Mouse (Mus musculus) liver, embryonic 11.5 days (tissue): ENCODE data around the gene Cgref1. TPM values are rescaled to one million over a fixed set of nuclear protein-coding genes. Genes with fewer than 3 reads are reported as not detected.

ENCODE experiments used
- ATAC-seq: fragments of 200-750 bp; cut with Nextera tagmentation; replicated peaks from 2 replicates; pipeline ENCODE4 v1.8.0; 2017; ENCODE audit warnings: moderate number of reproducible peaks, mild to moderate bottlenecking, moderate TSS enrichment, moderate library complexity; ENCODE audit not compliant: low FRiP score
- DNase-seq: peaks from one replicate; pipeline ENCODE4 v3.0.0-alpha.2; 2017; ENCODE audit warnings: low spot score
- H3K27ac ChIP-seq: fragments of 300-500 bp; sonication (generic); 2 replicates; pipeline ENCODE4 v1.5.1; 2014; ENCODE audit warnings: mild to moderate bottlenecking, low read depth, low read length, control low read depth
- H3K27me3 ChIP-seq: fragments of 300-500 bp; sonication (generic); replicated peaks from 2 replicates; pipeline ENCODE4 v1.6.1; 2014; ENCODE audit warnings: low read length, mixed read lengths; ENCODE audit not compliant: control insufficient read depth, insufficient read depth
- H3K36me3 ChIP-seq: fragments of 300-500 bp; sonication (generic); 2 replicates; pipeline ENCODE4 v1.6.1; 2014; ENCODE audit warnings: mild to moderate bottlenecking, low read length, moderate library complexity, mixed read lengths; ENCODE audit not compliant: control insufficient read depth, insufficient read depth
- H3K4me1 ChIP-seq: fragments of 300-500 bp; sonication (generic); replicated peaks from 2 replicates; pipeline ENCODE4 v1.6.1; 2014; ENCODE audit warnings: low read length, mixed read lengths; ENCODE audit not compliant: control insufficient read depth, insufficient read depth
- H3K4me2 ChIP-seq: fragments of 300-500 bp; sonication (generic); 2 replicates; pipeline ENCODE4 v1.6.1; 2014; ENCODE audit warnings: mild to moderate bottlenecking, control low read depth, moderate library complexity
- H3K4me3 ChIP-seq: fragments of 300-500 bp; sonication (generic); 2 replicates; pipeline ENCODE4 v1.5.1; 2014; ENCODE audit warnings: low read depth, low read length, control low read depth
- H3K9ac ChIP-seq: fragments of 300-500 bp; sonication (generic); 2 replicates; pipeline ENCODE4 v1.6.1; 2014; ENCODE audit warnings: low read depth, low read length, control low read depth
- H3K9me3 ChIP-seq: fragments of 300-500 bp; sonication (generic); 2 replicates; pipeline ENCODE4 v1.6.1; 2016; ENCODE audit warnings: low read length, inconsistent platforms, mixed read lengths; ENCODE audit not compliant: control insufficient read depth
- WGBS: fragments of 180-500 bp; shearing (Covaris S2); extraction: QIAGEN DNeasy Blood & Tissue Kit; methylation state at CpG from one replicate; pipeline ENCODE4 v1.1.7; 2014; 5-methylcytosine and 5-hydroxymethylcytosine counted together
- polyA plus RNA-seq: library from polyadenylated mRNA; unstranded; fragments of >200 nt; fragmentation: Nextera tagmentation; extraction: Ambion mirVana; gene quantifications from 2 replicates; pipeline ENCODE4 v1.2.1, GENCODE M21; 2014

Gene Cgref1
- 5.4 and 8.2 TPM in 2 replicates for polyA plus RNA-seq

DNA sequence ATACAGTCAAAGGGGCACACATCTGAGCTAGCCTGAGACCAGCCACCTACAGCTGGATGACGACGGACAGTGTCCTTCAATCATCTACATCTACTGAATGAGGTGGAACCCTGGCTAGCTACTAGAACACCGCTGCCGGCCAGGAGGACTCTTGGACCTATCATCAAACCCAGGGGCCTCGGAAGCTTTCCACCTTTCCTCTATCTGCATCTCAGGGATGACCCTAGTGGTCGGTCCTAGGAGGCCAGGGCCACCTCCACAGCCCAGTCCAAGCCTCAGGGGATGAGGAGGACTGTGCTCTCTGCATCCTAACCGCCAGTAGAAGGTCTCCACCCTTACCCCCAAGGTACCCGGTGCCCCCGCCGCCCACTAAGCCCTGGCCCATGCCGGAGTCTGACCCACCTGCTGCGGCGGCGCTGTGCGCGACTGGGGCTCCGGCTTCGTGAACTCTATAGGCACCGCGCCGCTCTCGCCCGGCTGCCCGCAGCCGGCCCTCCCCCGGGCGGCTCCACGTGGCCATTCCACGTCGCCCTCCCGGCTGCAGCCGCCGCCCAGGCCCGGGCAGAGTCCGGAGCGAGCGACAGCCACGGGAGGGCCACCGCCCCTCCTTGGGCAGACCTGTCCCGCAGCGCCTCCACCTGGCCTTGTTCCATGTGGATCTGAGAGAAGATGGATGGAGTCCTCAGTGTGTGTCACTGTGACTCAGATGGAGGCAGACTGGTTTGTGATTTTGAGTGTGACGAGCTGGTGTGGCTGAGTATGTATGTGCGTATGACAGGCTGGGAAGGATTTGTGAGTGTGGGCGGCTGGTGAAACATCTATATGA, at the start of gene Cgref1:
Cgref1 (minus strand) TSS at position 636 of the 826 bp plus-strand sequence.
- peaks cover 11% of the 10 kb centered on the region for H3K4me1 ChIP-seq
- no peaks in the 10 kb centered on the region for H3K36me3 ChIP-seq
- peak within 1 kb of the TSS; percentile 26 for H3K9ac ChIP-seq
- H3K27me3 ChIP-seq = peaks cover 5% of the 10 kb centered on the region; the same call in 1 of the 2 replicates
- no peak within 1 kb of the TSS for H3K27ac ChIP-seq
- DNase-seq (peak; percentile 41), ATAC-seq (peak; percentile 51; the same call in 1 of the 2 replicates)
- H3K9me3 ChIP-seq = no peaks in the 10 kb centered on the region
- 8% methylated on average over 44 of the region's 44 CpGs for WGBS
- peak within 1 kb of the TSS; percentile 35 for H3K4me3 ChIP-seq
- H3K4me2 ChIP-seq = peak within 1 kb of the TSS; percentile 62

GRCm38 (mm10) chr5:30994074-30994473, 48.7 kb upstream of the Cgref1 start:
- Histone ChIP-seq H3K9ac (no peak overlapping the region), H3K4me2 (no peak overlapping the region), H3K9me3 (no peaks in the 10 kb centered on the region), H3K27ac (no peak overlapping the region), H3K4me1 (no peaks in the 10 kb centered on the region), H3K4me3 (no peak overlapping the region), H3K36me3 (no peaks in the 10 kb centered on the region), H3K27me3 (0 out of 2 replicates have a peak, but pooled peaks cover 2% of the 10 kb centered on the region)
- ATAC-seq (no peak), DNase-seq (no peak)
- 64% methylated on average over 3 of the region's 3 CpGs for WGBS

- Histone ChIP-seq H3K4me3 (no peak overlapping the region), H3K27me3 (0 out of 2 replicates have a peak, but pooled peaks cover 2% of the 10 kb centered on the region), H3K4me2 (no peak overlapping the region), H3K9ac (no peak overlapping the region), H3K27ac (no peak overlapping the region), H3K9me3 (no peaks in the 10 kb centered on the region), H3K36me3 (no peaks in the 10 kb centered on the region), H3K4me1 (no peaks in the 10 kb centered on the region)
- ATAC-seq (no peak), DNase-seq (no peak)
- 64% methylated on average over 5 of the region's 5 CpGs for WGBS
Observed at GRCm38 (mm10) chr5:30992980-30993676, 47.7 kb upstream of the Cgref1 start.

DNA sequence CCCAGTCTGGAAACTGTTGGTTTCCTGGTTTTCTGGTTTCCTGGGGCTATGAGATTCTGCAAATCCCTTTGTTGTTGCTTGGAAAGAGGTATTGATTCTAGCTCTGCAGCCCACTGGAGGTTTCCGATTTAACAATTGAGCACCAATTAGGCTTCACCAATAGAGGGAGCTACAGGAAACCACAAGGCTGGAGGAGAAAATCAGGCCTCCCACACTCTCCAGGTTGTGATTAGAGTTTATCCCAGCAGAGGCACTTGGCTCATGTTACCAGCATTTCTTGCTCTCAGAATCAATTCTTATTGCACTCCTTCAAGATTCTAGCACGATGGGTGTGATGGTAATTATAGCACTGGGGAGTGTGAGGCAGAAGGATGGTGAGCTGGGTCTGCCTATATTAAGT, 37.0 kb upstream of the Cgref1 start:
- H3K36me3 ChIP-seq = no peaks in the 10 kb centered on the region
- no peak for DNase-seq
- 16% methylated on average over 2 of the region's 2 CpGs for WGBS

DNA sequence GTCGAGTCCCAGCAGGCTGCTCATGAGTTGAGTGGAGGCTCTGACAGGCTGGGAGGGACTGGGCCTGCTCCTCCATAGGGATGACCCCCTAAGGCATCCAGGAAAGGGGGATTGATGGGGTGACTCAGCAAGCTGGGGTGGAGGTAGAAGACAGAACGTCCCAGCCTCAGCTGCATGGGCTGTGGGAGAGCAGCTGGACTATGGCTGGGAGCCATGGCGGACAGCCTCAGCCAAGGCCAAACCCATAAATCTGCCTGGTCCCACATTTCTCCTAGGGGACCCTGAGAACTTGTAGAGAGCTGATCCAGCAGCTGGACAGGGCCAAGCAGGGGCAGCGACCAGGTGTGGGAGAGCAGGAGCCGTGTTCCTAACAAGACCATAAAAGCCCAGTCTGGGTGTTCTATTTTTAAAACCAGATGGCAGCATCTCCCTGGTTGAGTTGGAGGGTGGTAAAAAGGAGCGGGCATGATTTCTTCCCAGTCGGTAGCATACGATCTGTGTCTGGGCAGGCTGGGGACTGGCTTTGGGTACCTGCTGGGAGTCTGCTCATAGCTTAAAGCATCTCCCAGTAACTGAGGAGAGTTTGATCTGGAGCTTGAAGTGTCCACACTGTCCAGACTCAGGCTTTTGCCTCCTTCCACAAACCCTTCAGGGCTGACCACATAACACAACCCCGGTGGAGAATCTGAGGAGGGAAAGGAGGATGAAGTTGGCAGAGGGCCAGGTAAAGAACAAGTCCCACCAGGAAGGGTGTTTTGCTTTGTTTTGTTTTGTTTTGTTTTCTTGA, 29.7 kb upstream of the Cgref1 start:
- WGBS = 73% methylated on average over 9 of the region's 9 CpGs
- H3K27ac ChIP-seq = no peak overlapping the region
- no peak for DNase-seq

More for the DNA sequence above, 37.0 kb upstream of the Cgref1 start:
- H3K4me3 ChIP-seq = no peak overlapping the region
- no peak for ATAC-seq
- H3K27me3 ChIP-seq = no peaks in the 10 kb centered on the region
- H3K27ac ChIP-seq = no peak overlapping the region
- no peak overlapping the region for H3K9ac ChIP-seq
- no peaks in the 10 kb centered on the region for H3K9me3 ChIP-seq
- H3K4me2 ChIP-seq = no peak overlapping the region
- no peaks in the 10 kb centered on the region for H3K4me1 ChIP-seq

DNA sequence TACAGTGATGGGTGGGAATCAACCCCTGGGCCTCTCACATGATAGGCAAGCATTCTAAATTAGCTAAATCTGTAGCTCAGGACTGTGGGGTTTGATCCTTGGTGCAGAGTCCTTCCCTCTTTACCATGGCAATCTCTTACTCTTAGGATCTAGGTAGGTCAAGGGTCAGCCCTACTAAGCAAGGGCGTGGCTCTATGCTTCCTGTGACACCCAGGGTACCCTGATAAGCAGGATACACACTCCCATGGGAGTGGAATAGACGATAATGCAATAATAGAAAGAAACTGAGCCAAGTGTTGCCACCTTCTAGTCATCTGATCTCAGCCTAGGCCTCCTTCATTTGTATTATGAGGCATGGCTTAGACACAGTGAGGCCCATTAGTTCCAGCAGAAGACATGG, 24.0 kb upstream of the Cgref1 start:
- H3K4me1 ChIP-seq = 0 out of 2 replicates have a peak, but pooled peaks cover 10% of the 10 kb centered on the region
- DNase-seq = no peak
- peak; percentile 51; the same call in 1 of the 2 replicates for ATAC-seq
- no peak overlapping the region for H3K4me3 ChIP-seq
- WGBS = 58% methylated on average over 2 of the region's 2 CpGs
- no peaks in the 10 kb centered on the region; the same call in none of the 2 replicates for H3K27me3 ChIP-seq
- no peaks in the 10 kb centered on the region for H3K9me3 ChIP-seq
- H3K4me2 ChIP-seq = no peak overlapping the region
- H3K36me3 ChIP-seq = no peaks in the 10 kb centered on the region
- no peak overlapping the region for H3K9ac ChIP-seq
- H3K27ac ChIP-seq = no peak overlapping the region

More for the DNA sequence above, 29.7 kb upstream of the Cgref1 start:
- Histone ChIP-seq H3K4me1 (0 out of 2 replicates have a peak, but pooled peaks cover 2% of the 10 kb centered on the region), H3K9me3 (no peaks in the 10 kb centered on the region), H3K9ac (no peak overlapping the region), H3K27me3 (no peaks in the 10 kb centered on the region; the same call in 1 of the 2 replicates), H3K4me3 (no peak overlapping the region), H3K36me3 (no peaks in the 10 kb centered on the region), H3K4me2 (no peak overlapping the region)
- ATAC-seq = no peak

- Histone ChIP-seq H3K9me3 (no peaks in the 10 kb centered on the region), H3K4me1 (0 out of 2 replicates have a peak, but pooled peaks cover 10% of the 10 kb centered on the region), H3K9ac (no peak within 1 kb of the TSS), H3K27me3 (no peaks in the 10 kb centered on the region; the same call in none of the 2 replicates), H3K27ac (no peak within 1 kb of the TSS), H3K4me2 (no peak within 1 kb of the TSS), H3K36me3 (no peaks in the 10 kb centered on the region), H3K4me3 (no peak within 1 kb of the TSS)
- WGBS = 66% methylated on average over 8 of the region's 8 CpGs
- ATAC-seq (no peak), DNase-seq (no peak)
Observed at GRCm38 (mm10) chr5:30968416-30968815, 23.0 kb upstream of the Cgref1 start, which contains the start of gene Tcf23. TSS of gene Tcf23 (plus strand) at chr5:30968662.

DNA sequence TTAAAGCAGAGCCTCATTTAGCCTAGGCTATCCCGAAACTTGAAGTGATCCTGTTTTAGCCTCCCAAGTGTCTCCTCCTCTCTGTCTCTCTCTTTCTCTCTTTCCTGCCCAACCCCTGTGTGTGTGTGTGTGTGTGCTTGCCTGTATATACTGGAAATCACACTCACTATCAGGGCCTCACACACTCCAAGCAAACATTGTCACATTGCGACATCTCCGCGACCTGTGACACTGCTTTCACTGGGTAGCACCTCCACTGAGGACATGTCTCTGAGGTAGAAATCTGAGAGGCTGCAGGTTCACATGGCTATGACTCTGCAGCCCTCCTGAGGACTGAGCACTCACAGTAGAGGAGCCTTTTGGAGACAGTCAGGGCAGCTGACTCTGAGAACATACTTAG, 20.8 kb upstream of the Cgref1 start:
- Histone ChIP-seq H3K27ac (no peak overlapping the region), H3K9me3 (no peaks in the 10 kb centered on the region), H3K36me3 (no peaks in the 10 kb centered on the region), H3K4me1 (peaks cover 14% of the 10 kb centered on the region; the same call in 1 of the 2 replicates), H3K27me3 (no peaks in the 10 kb centered on the region; the same call in none of the 2 replicates), H3K4me3 (no peak overlapping the region), H3K9ac (no peak overlapping the region), H3K4me2 (no peak overlapping the region)
- ATAC-seq (peak; percentile 31; the same call in 1 of the 2 replicates), DNase-seq (no peak)
- 76% methylated on average over 4 of the region's 4 CpGs for WGBS
